Mouse (Mus musculus): ENCODE data around the gene Dnajb8. TPM values are rescaled to one million over a fixed set of nuclear protein-coding genes. Genes with fewer than 3 reads are reported as not detected.

The Dnajb8 gene
- total and polyA plus RNA-seq, 3 experiments, result not detected

DNA sequence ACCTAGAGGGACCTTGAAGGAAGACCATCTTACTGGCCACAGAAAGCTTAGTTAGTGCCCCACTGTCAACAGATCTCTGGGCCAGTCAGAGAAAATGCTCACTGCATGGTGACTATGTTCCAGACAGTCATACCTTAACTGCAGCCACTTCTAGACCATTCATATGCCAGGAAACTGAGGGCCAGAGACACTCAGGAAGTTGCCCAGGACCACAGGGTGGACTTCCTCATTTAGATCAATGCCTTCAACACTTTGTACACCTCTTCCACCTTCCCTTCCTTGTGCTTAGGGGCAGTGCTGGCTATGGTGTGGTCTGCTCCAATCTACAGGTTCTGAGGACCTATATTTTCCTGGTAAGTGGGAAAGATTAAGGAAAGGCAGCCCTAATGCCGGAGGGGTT is 43.3 kb downstream of the Dnajb8 start:
- H3K79me2 ChIP-seq (replicated peaks; ENCODE audit: control insufficient read depth, extremely low read depth, insufficient read depth, poor library complexity, severe bottlenecking), result no peaks in the 10 kb centered on the region
- no peak overlapping the region for H3K4me2 ChIP-seq (ENCODE audit: insufficient read depth, low read depth, poor library complexity, severe bottlenecking)
- no peak overlapping the region for H3K9ac ChIP-seq (ENCODE audit: insufficient read depth, low read depth)
- no peaks in the 10 kb centered on the region for H3K27me3 ChIP-seq (replicated peaks)
- H3K4me3 ChIP-seq (replicated peaks in 1 of 3; ENCODE audit: low read depth in 2 of 3, low read length in 2 of 3, poor library complexity in 1 of 3), result no peak overlapping the region
- no peak for TF ChIP-seq JUND (conservative IDR thresholded peaks at IDR 0.05; ENCODE audit: low read depth, low read length)
- TF ChIP-seq ZMIZ1 (IDR thresholded peaks at IDR 0.05; ENCODE audit: low read depth, low read length), result no peak
- TF ChIP-seq SIN3A (IDR thresholded peaks at IDR 0.05; ENCODE audit: low read length), result no peak
- TF ChIP-seq ETS1 (conservative IDR thresholded peaks at IDR 0.05; ENCODE audit: low read depth, low read length), result no peak
- TF ChIP-seq RAD21 (IDR thresholded peaks at IDR 0.05; ENCODE audit: low read depth, low read length), result no peak
- TF ChIP-seq POLR2A (IDR thresholded peaks at IDR 0.05; ENCODE audit: low read depth, low read length), result no peak
- TF ChIP-seq CHD1 (IDR thresholded peaks at IDR 0.05; ENCODE audit: low read depth, low read length), result no peak
- TF ChIP-seq ZKSCAN1 (IDR thresholded peaks at IDR 0.05; ENCODE audit: borderline replicate concordance, low read depth, low read length), result no peak
- no peak for TF ChIP-seq ZC3H11A (IDR thresholded peaks at IDR 0.05; ENCODE audit: low read depth, low read length)
- TF ChIP-seq POLR2AphosphoS2 (IDR thresholded peaks at IDR 0.05; ENCODE audit: low read depth, low read length), result no peak
- no peak for TF ChIP-seq MAZ (IDR thresholded peaks at IDR 0.05; ENCODE audit: low read depth, low read length)
- no peak for TF ChIP-seq TCF12 (IDR thresholded peaks at IDR 0.05; ENCODE audit: low read depth, low read length)
- no peak for TF ChIP-seq E2F4 (IDR thresholded peaks at IDR 0.05; ENCODE audit: insufficient replicate concordance, low read depth, low read length)
- TF ChIP-seq EP300 (IDR thresholded peaks at IDR 0.05; ENCODE audit: low read length), result no peak
- TF ChIP-seq HCFC1 (IDR thresholded peaks at IDR 0.05; ENCODE audit: low read depth, low read length), result no peak
- TF ChIP-seq BHLHE40 (IDR thresholded peaks at IDR 0.05; ENCODE audit: low read depth, low read length), result no peak
- no peak for TF ChIP-seq PAX5 (IDR thresholded peaks at IDR 0.05; ENCODE audit: low read length)
- no peak for TF ChIP-seq ZNF384 (IDR thresholded peaks at IDR 0.05; ENCODE audit: low read depth, low read length)
- no peak for TF ChIP-seq TBP (conservative IDR thresholded peaks at IDR 0.05; ENCODE audit: low read depth, low read length)
- DNase-seq (ENCODE audit: extremely low read depth), result no peak
- peaks cover 0 to 87% of the 10 kb centered on the region in 2 experiments for H3K36me3 ChIP-seq (replicated peaks in 1 of 2; ENCODE audit: control insufficient read depth in 1 of 2, insufficient read depth in 1 of 2, low read length in 1 of 2)
- in situ Hi-C loops (cut with MboI; ENCODE audit: low pct_ligation_motif_present, low pct_unique_long_range_greater_than_20kb, low sequenced_read_pairs) (no loop called here), dilution Hi-C loops (cut with MboI; ENCODE audit: extremely low pct_ligation_motif_present, extremely low pct_unique_long_range_greater_than_20kb, low sequenced_read_pairs) (no loop called here)
- H3K4me1 ChIP-seq (ENCODE audit: control insufficient read depth in 1 of 2, insufficient read depth in 2 of 2), result no peaks in the 10 kb centered on the region
- no peaks in the 10 kb centered on the region for H3K9me3 ChIP-seq (replicated peaks; ENCODE audit: low read length)
- H3K27ac ChIP-seq (ENCODE audit: insufficient read depth, low read depth), result no peak overlapping the region

DNA sequence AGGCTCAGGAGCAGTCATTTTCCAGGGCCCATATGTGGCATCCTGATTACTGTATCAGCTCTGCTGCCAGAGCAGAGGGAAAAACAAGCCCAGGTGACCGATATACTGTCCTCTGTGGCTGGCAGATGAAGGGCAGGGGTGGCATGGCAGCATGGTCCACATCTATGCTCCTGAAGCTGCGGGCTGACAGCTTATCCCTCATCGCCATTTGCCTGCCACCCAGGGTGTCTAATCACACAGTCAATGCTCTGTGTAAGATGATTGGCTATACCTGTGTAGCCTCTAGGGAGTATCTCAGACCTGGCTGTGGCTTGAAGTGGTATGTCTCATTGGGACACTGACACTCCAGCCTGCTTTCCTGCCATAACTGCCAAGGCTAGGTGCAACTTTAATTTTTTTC is 44.0 kb downstream of the Dnajb8 start:
- no peak overlapping the region for H3K4me2 ChIP-seq (ENCODE audit: insufficient read depth, low read depth, poor library complexity, severe bottlenecking)
- in situ Hi-C loops (cut with MboI; ENCODE audit: low pct_ligation_motif_present, low pct_unique_long_range_greater_than_20kb, low sequenced_read_pairs) (no loop called here), dilution Hi-C loops (cut with MboI; ENCODE audit: extremely low pct_ligation_motif_present, extremely low pct_unique_long_range_greater_than_20kb, low sequenced_read_pairs) (no loop called here)
- H3K79me2 ChIP-seq (replicated peaks; ENCODE audit: control insufficient read depth, extremely low read depth, insufficient read depth, poor library complexity, severe bottlenecking), result no peaks in the 10 kb centered on the region
- no peaks in the 10 kb centered on the region for H3K4me1 ChIP-seq (ENCODE audit: control insufficient read depth in 1 of 2, insufficient read depth in 2 of 2)
- no peak for DNase-seq (ENCODE audit: extremely low read depth)
- H3K36me3 ChIP-seq (replicated peaks in 1 of 2; ENCODE audit: control insufficient read depth in 1 of 2, insufficient read depth in 1 of 2, low read length in 1 of 2), result peaks cover 4 to 87% of the 10 kb centered on the region in 2 experiments
- no peak overlapping the region for H3K4me3 ChIP-seq (replicated peaks in 1 of 3; ENCODE audit: low read depth in 2 of 3, low read length in 2 of 3, poor library complexity in 1 of 3)
- no peaks in the 10 kb centered on the region for H3K27me3 ChIP-seq (replicated peaks)
- H3K9me3 ChIP-seq (replicated peaks; ENCODE audit: low read length), result no peaks in the 10 kb centered on the region
- TF ChIP-seq ZC3H11A (IDR thresholded peaks at IDR 0.05; ENCODE audit: low read depth, low read length), result no peak
- TF ChIP-seq MAFK (IDR thresholded peaks at IDR 0.05; ENCODE audit: insufficient replicate concordance, low read length), result no peak
- TF ChIP-seq IRF4 (IDR thresholded peaks at IDR 0.05; ENCODE audit: low read depth, low read length), result no peak
- TF ChIP-seq JUND (conservative IDR thresholded peaks at IDR 0.05; ENCODE audit: low read depth, low read length), result no peak
- TF ChIP-seq NELFE (IDR thresholded peaks at IDR 0.05; ENCODE audit: low read depth, low read length), result no peak
- no peak for TF ChIP-seq MEF2A (IDR thresholded peaks at IDR 0.05; ENCODE audit: borderline replicate concordance, low read depth, low read length)
- no peak for TF ChIP-seq MXI1 (IDR thresholded peaks at IDR 0.05; ENCODE audit: low read depth, low read length)
- no peak for TF ChIP-seq MYC (IDR thresholded peaks at IDR 0.05; ENCODE audit: low read depth, low read length)
- TF ChIP-seq CTCF (conservative IDR thresholded peaks at IDR 0.05 in 1 of 2, IDR thresholded peaks at IDR 0.05 in 1 of 2; ENCODE audit: low read depth in 2 of 2, low read length in 2 of 2), result no peak
- TF ChIP-seq TCF12 (IDR thresholded peaks at IDR 0.05; ENCODE audit: low read depth, low read length), result no peak
- no peak for TF ChIP-seq USF2 (conservative IDR thresholded peaks at IDR 0.05; ENCODE audit: low read depth, low read length)
- no peak for TF ChIP-seq ZMIZ1 (IDR thresholded peaks at IDR 0.05; ENCODE audit: low read depth, low read length)
- TF ChIP-seq HCFC1 (IDR thresholded peaks at IDR 0.05; ENCODE audit: low read depth, low read length), result no peak
- no peak for TF ChIP-seq USF1 (IDR thresholded peaks at IDR 0.05; ENCODE audit: low read depth, low read length)
- no peak for TF ChIP-seq SIN3A (IDR thresholded peaks at IDR 0.05; ENCODE audit: low read length)
- TF ChIP-seq GABPA (IDR thresholded peaks at IDR 0.05; ENCODE audit: insufficient replicate concordance, low read depth, low read length), result no peak
- TF ChIP-seq SMC3 (IDR thresholded peaks at IDR 0.05; ENCODE audit: low read depth, low read length), result no peak
- no peak overlapping the region for H3K9ac ChIP-seq (ENCODE audit: insufficient read depth, low read depth)
- H3K27ac ChIP-seq (ENCODE audit: insufficient read depth, low read depth), result no peak overlapping the region

Data from CH12.LX (cell line).